Mouse (Mus musculus) kidney, adult 2 months (tissue): ENCODE results near the gene Cpm.

Source experiments
- CTCF ChIP-seq: fragments of 200-500 bp; conservative IDR thresholded peaks from 2 replicates; pipeline ENCODE4 v1.5.1; 2011; ENCODE audit warnings: low read depth, mild to moderate bottlenecking, control low read depth, low read length, moderate library complexity, mixed read lengths; ENCODE audit not compliant: insufficient read depth, insufficient read length
- POLR2A ChIP-seq: fragments of 200-500 bp; IDR thresholded peaks from one replicate; pipeline ENCODE4 v1.6.1; 2011; ENCODE audit warnings: low read depth, low read length, control low read depth

DNA sequence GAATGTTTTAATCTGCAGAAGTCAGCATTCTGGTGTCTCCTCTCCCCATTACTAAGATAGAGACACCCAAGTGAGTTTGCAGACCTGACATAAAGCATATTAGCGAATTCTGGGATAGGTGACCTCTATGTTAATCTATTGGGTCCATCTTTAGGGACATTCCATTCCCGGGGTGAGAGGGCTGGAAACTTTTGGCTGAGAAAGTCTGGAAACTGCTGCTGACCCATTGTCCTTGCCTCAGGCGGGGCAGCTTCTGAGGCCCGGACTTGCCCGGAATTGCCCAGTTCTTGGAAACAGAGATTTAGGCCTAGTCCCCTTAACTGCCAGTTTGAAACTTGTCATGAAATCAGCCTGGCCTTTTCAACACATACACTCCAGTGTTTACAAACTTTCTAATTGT is 82.1 kb downstream of the Cpm start:
- TF ChIP-seq CTCF (no peak), POLR2A (no peak)
